Mouse (Mus musculus) bone marrow, adult 2 months (tissue): ENCODE results near the gene Rab30.

ENCODE experiments used
- CTCF ChIP-seq: fragments of 200-500 bp; IDR thresholded peaks from 2 replicates; pipeline ENCODE4 v1.5.1; 2011; ENCODE audit warnings: low read length, control low read depth; ENCODE audit not compliant: control insufficient read depth, insufficient read depth
- POLR2A ChIP-seq: fragments of 200-500 bp; IDR thresholded peaks from 2 replicates; pipeline ENCODE4 v1.6.1; 2011; ENCODE audit warnings: low read depth, mild to moderate bottlenecking, control low read depth, low read length, borderline replicate concordance; ENCODE audit not compliant: control insufficient read depth

DNA sequence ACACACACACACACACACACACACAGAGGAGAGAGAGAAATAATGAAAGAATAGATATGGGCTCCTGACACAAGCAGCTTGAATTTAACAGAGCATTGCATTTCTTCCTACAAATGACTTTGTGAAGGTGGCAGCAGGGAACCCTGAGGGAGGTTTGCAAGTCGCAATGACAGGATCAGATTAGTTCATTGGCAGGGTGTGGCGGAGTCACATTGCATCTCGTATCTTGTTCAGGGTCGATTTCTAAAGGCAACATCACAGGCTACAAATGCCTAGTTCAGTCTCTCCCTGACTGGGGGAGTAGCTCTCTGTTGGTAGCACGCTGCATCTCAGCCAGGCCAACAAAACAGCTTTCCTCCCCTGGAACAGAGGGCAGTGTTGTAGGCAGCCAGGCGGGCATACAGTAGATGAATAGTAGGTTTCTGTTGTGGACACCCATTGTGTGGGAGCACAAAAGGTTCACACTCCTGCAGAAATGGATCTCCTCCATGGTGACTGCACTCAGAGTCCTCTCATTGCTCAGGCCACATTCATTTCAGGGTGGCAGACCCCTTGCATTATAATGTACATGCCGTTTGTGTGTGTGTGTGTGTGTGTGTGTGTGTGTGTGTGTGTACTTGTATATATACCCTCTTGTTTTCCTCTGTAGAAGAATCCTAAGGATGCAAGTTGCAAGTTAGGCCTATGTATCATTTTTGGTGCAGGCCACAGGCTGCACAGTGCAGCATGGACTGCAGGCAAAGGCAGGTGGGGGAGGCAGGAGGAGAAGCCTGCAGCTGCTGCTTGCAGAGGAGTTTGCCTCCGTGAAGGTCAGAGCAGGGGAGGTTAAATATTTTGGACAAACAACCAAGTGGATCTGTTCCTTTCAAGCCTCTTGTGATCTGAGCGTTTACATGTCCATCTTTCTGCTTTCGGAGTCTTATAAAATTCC is 58.5 kb downstream of the Rab30 start:
- TF ChIP-seq CTCF (no peak), POLR2A (no peak)
